In genomic region chr13:114458291-114458885, GRCm38 (mm10) we compare ENCODE assay signal across 8 mouse cellular contexts. TPM values are rescaled to one million over a fixed set of nuclear protein-coding genes. Genes with fewer than 3 reads are reported as not detected.
DNase-seq lines count a peak whose midpoint lies in the region; ATAC-seq and TF ChIP-seq lines count a peak whose summit lies in the region.

No protein-coding gene starts in this region.

- H3ac ChIP-seq in myocyte (ENCODE audit: control insufficient read depth, insufficient read length): peak overlapping the region; percentile 66

- H3K36me3 ChIP-seq in forebrain, embryonic 12.5 days (replicated peaks): no peaks in the 10 kb centered on the region
- H3K36me3 ChIP-seq in hindbrain, embryonic 10.5 days: peaks cover 16% of the 10 kb centered on the region; the same call in 1 of the 2 replicates
- peaks cover 12% of the 10 kb centered on the region for H3K36me3 ChIP-seq in myocyte (ENCODE audit: control insufficient read depth, insufficient read depth)

- no peaks in the 10 kb centered on the region for H3K9me3 ChIP-seq in forebrain, embryonic 12.5 days
- no peaks in the 10 kb centered on the region for H3K9me3 ChIP-seq in hindbrain, embryonic 10.5 days

- H3K79me2 ChIP-seq in myocyte (ENCODE audit: control insufficient read depth, insufficient read depth): no peaks in the 10 kb centered on the region

- 0% methylated on average over 54 of the region's 56 CpGs for WGBS in forebrain, embryonic 12.5 days
- WGBS in hindbrain, embryonic 10.5 days: under 1% methylated on average over 56 of the region's 56 CpGs

- peaks cover 44% of the 10 kb centered on the region for H3K27me3 ChIP-seq in forebrain, embryonic 12.5 days
- H3K27me3 ChIP-seq in hindbrain, embryonic 10.5 days (ENCODE audit: insufficient read depth, poor library complexity, severe bottlenecking): peaks cover 34% of the 10 kb centered on the region
- no peaks in the 10 kb centered on the region for H3K27me3 ChIP-seq in myocyte (ENCODE audit: control insufficient read depth, insufficient read depth, insufficient read length)

- peak; percentile 62 for TF ChIP-seq POLR2A in myocyte (IDR thresholded peaks at IDR 0.05; ENCODE audit: insufficient read length, low read depth)

- peak overlapping the region; percentile 71 for H3K9ac ChIP-seq in forebrain, embryonic 12.5 days

- peak; percentile 43 to 82 for DNase-seq in adrenal gland, adult (ENCODE audit: inconsistent age in 2 of 2, low spot score in 1 of 2)
- DNase-seq in adrenal gland, adult 8-10 months: no peak
- DNase-seq in adrenal gland, adult 18-20 months (ENCODE audit: low spot score in 2 of 2): peak; percentile 40 to 48
- DNase-seq in hindbrain, embryonic 10.5 days (ENCODE audit: low spot score): peak; percentile 73
- DNase-seq in liver: peak; percentile 33
- DNase-seq in thymus, postnatal 0 days (ENCODE audit: low spot score): peak; percentile 51

- H3K4me3 ChIP-seq in forebrain, embryonic 12.5 days (replicated peaks): peak overlapping the region; percentile 57
- H3K4me3 ChIP-seq in hindbrain, embryonic 10.5 days: peak overlapping the region; percentile 71
- peak overlapping the region; percentile 86 for H3K4me3 ChIP-seq in myocyte

- H3K4me2 ChIP-seq in forebrain, embryonic 12.5 days: peak overlapping the region; percentile 94
- H3K4me2 ChIP-seq in myocyte (ENCODE audit: low read depth): peak overlapping the region; percentile 73

- peak; percentile 70 for ATAC-seq in forebrain, embryonic 12.5 days (ENCODE audit: low FRiP score)

- peaks cover 26% of the 10 kb centered on the region for H3K4me1 ChIP-seq in forebrain, embryonic 12.5 days
- peaks cover 42% of the 10 kb centered on the region for H3K4me1 ChIP-seq in hindbrain, embryonic 10.5 days (replicated peaks)

- H3K27ac ChIP-seq in forebrain, embryonic 12.5 days: peak overlapping the region; percentile 79
- H3K27ac ChIP-seq in hindbrain, embryonic 10.5 days: peak overlapping the region; percentile 90

TF ChIP-seq in myocyte, 11 proteins besides CTCF, POLR2A, EP300 and RAD21:
- no peak for TF ChIP-seq REST (IDR thresholded peaks at IDR 0.05; ENCODE audit: insufficient read depth, insufficient read length)
- TF ChIP-seq USF1 (IDR thresholded peaks at IDR 0.05; ENCODE audit: low read depth): no peak
- TF ChIP-seq SRF (IDR thresholded peaks at IDR 0.05; ENCODE audit: control insufficient read depth, insufficient read length, low read depth): no peak
- no peak for TF ChIP-seq E2F4 (IDR thresholded peaks at IDR 0.05; ENCODE audit: insufficient read depth)
- TF ChIP-seq MYOD1 (IDR thresholded peaks at IDR 0.05; ENCODE audit: control insufficient read depth in 1 of 3, insufficient read length in 2 of 3, low read depth in 2 of 3): peak in 1 of 3 experiments; percentile 9
- TF ChIP-seq POLR2AphosphoS2 (IDR thresholded peaks at IDR 0.05; ENCODE audit: insufficient read length, low read depth): peak; percentile 18
- TF ChIP-seq MYOG (IDR thresholded peaks at IDR 0.05; ENCODE audit: control insufficient read depth in 1 of 3, insufficient read depth in 1 of 3, insufficient read length in 2 of 3, low read depth in 2 of 3): peak in 1 of 3 experiments; percentile 31
- no peak for TF ChIP-seq MAX (IDR thresholded peaks at IDR 0.05; ENCODE audit: low read depth)
- no peak for TF ChIP-seq TCF3 (IDR thresholded peaks at IDR 0.05; ENCODE audit: insufficient read length, low read depth)

RNA-seq across cellular contexts. Expression of gene Fst, which starts 0.4 kb away (rescaled TPM):
- total RNA-seq in adrenal gland, adult 8-10 months (2022): 1 to 10 TPM; 2.3 to 5.9 (median 5.3) TPM
- 1 to 10 TPM; 6.9 to 10.0 TPM for total RNA-seq in adrenal gland, adult 18-20 months (2021)
- polyA plus RNA-seq in forebrain, embryonic 12.5 days (2016; fragmentation: Nextera tagmentation; extraction: Ambion mirVana): 23.3 and 25.9 TPM in 2 replicates
- 11.2 and 23.7 TPM in 2 replicates for polyA plus RNA-seq in hindbrain, embryonic 10.5 days (2016; fragmentation: Nextera tagmentation; extraction: Ambion mirVana)
- 119 TPM for polyA plus RNA-seq in myocyte (2012; fragmentation: generic; extraction: Trizol)
- 4.9 and 6.6 TPM in 2 replicates for polyA plus RNA-seq in thymus, postnatal 0 days (2015; fragmentation: Nextera tagmentation; extraction: Ambion mirVana)
